Mouse (Mus musculus): ENCODE measurements around the gene Mettl26.

DNA sequence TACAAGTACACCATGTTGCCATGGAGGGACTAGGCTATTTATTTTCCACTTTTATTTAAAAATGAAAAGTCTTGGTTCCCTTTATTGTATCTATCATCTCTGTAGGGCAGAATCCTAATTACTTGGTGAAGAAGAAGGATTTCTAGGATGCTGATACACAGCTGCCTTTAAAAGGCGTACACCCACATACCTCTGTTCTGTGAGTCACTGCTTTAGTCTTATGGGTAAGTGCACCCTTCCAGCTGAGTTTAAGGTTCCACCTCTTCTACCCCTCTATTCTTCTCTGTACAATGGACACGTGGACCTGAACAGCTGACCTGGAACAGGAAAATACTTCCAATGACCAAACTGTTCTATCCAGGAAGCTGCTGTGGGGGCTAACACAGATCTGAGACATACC lies 32.8 kb downstream of the Mettl26 start:
- no peak for TF ChIP-seq USF1 (IDR thresholded peaks at IDR 0.05; ENCODE audit: low read depth)
- TF ChIP-seq POLR2A (IDR thresholded peaks at IDR 0.05; ENCODE audit: insufficient read length, low read depth), result no peak
- TF ChIP-seq SRF (IDR thresholded peaks at IDR 0.05; ENCODE audit: control insufficient read depth, insufficient read length, low read depth), result no peak
- no peak for TF ChIP-seq POLR2AphosphoS2 (IDR thresholded peaks at IDR 0.05; ENCODE audit: insufficient read length, low read depth)
- no peak for TF ChIP-seq MYOG (IDR thresholded peaks at IDR 0.05; ENCODE audit: control insufficient read depth in 1 of 3, insufficient read depth in 1 of 3, insufficient read length in 2 of 3, low read depth in 2 of 3)
- TF ChIP-seq CEBPB (IDR thresholded peaks at IDR 0.05; ENCODE audit: insufficient read depth, poor library complexity, severe bottlenecking), result no peak
